Mouse (Mus musculus) E14TG2a.4 (cell line): ENCODE measurements around the gene Gm3336.

Source experiments
- CTCF ChIP-seq: conservative IDR thresholded peaks from 2 replicates; pipeline ENCODE4 v1.5.1; 2014; ENCODE audit warnings: low read length
- NANOG ChIP-seq: IDR thresholded peaks from 2 replicates; pipeline ENCODE4 v1.6.1; 2014; ENCODE audit warnings: borderline replicate concordance, low read length, mixed read lengths
- POU5F1 ChIP-seq: IDR thresholded peaks from 2 replicates; pipeline ENCODE4 v1.6.1; 2014; ENCODE audit warnings: low read length, borderline replicate concordance

- no peak for TF ChIP-seq CTCF
- no peak for TF ChIP-seq NANOG
- no peak for TF ChIP-seq POU5F1
Observed at GRCm38 (mm10) chr8:70743656-70744590, 25.6 kb downstream of the Gm3336 start.
